Mouse (Mus musculus) G1E (cell line): ENCODE data around the gene Haghl.

Experiments
- CTCF ChIP-seq: IDR thresholded peaks from 2 replicates; pipeline ENCODE4 v1.5.1; 2012; ENCODE audit warnings: low read depth, low read length, inconsistent platforms, mixed read lengths
- GATA1 ChIP-seq: IDR thresholded peaks from 2 replicates; pipeline ENCODE4 v1.6.1; 2012; ENCODE audit warnings: borderline replicate concordance, low read length, inconsistent platforms, mixed read lengths
- TAL1 ChIP-seq: conservative IDR thresholded peaks from 2 replicates; pipeline ENCODE4 v1.6.1; 2012; ENCODE audit warnings: low read depth, low read length, inconsistent platforms, mixed read lengths

GRCm38 (mm10) chr17:25833961-25834594, 48.6 kb upstream of the Haghl start:
- TF ChIP-seq CTCF (no peak), GATA1 (no peak), TAL1 (no peak)
